Mouse (Mus musculus): ENCODE results near the gene Zp2. TPM values are rescaled to one million over a fixed set of nuclear protein-coding genes. Genes with fewer than 3 reads are reported as not detected.

The Zp2 gene
- total RNA-seq, 1 experiment from 2014 or later, result not detected

GRCm38 (mm10) chr7:120156841-120157409, 11.8 kb upstream of the Zp2 start:
- ATAC-seq (replicated peaks; ENCODE audit: insufficient number of reproducible peaks, low FRiP score, low TSS enrichment, poor library complexity, severe bottlenecking), result no peak

DNA sequence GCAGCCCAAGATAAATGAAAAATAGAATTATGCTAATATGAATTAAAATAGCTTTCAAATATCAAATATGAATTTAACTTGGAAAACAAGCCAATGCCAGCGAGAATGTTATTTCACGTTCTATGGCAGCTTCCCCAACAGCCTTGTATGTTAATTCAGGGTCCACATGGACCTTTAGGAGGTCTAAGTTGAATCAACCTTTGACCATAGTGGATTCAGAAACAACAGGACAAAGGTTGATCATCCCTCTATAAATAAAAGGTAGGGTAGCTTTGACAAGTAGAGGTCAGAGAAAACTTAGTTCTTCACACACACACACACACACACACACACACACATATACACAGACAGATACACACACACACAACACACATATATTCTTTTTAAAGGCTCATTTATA, 5.8 kb upstream of the Zp2 start:
- ATAC-seq (replicated peaks; ENCODE audit: insufficient number of reproducible peaks, low FRiP score, low TSS enrichment, poor library complexity, severe bottlenecking), result no peak

DNA sequence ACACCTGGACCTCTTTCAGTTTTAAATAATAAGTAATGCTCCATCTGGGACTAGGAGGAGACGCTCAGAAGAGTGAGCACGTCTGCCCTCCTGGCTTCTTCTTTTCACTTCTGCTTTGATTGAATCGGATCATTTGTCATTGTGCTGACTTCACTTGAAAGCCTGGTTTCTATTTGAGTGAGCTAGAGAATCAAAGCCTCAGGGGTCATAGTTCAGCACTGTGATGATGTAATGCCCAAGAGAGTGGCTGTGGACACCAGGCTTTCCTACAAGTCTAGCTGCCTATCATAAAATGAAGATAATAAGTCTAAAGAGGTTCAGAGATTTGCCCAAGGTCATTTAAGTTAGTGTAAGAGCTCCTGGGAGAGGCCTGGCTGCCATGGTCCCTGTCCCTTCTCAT, 5.2 kb upstream of the Zp2 start:
- no peak for ATAC-seq (replicated peaks; ENCODE audit: insufficient number of reproducible peaks, low FRiP score, low TSS enrichment, poor library complexity, severe bottlenecking)

- no peak for ATAC-seq (replicated peaks; ENCODE audit: insufficient number of reproducible peaks, low FRiP score, low TSS enrichment, poor library complexity, severe bottlenecking)
Measured at GRCm38 (mm10) chr7:120142743-120143142, 2.3 kb downstream of the Zp2 start.

DNA sequence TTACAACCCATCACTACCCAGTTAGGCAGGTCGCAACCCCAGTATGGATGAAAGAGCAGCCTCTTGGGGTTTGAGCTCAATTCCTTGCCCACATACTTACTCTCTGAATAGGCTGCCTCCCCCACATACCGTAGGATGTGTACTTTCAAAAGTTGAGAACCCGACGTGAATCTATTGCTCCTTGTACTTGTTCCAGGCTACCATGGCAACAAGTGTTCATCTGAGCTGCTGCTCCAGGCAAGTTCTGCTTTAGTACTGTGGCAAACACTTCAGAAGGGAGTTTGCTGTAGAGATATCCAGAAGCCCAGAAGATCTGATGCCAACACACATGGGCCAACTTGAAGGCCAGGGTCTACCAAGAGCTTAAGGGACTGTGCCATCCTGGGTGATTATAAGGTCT, 16.1 kb downstream of the Zp2 start:
- ATAC-seq (replicated peaks; ENCODE audit: insufficient number of reproducible peaks, low FRiP score, low TSS enrichment, poor library complexity, severe bottlenecking), result no peak

- ATAC-seq (replicated peaks; ENCODE audit: insufficient number of reproducible peaks, low FRiP score, low TSS enrichment, poor library complexity, severe bottlenecking), result no peak
Measured at GRCm38 (mm10) chr7:120127686-120128059, 17.4 kb downstream of the Zp2 start.

- ATAC-seq (replicated peaks; ENCODE audit: insufficient number of reproducible peaks, low FRiP score, low TSS enrichment, poor library complexity, severe bottlenecking), result no peak
Measured at GRCm38 (mm10) chr7:120126976-120127685, 18.0 kb downstream of the Zp2 start.

DNA sequence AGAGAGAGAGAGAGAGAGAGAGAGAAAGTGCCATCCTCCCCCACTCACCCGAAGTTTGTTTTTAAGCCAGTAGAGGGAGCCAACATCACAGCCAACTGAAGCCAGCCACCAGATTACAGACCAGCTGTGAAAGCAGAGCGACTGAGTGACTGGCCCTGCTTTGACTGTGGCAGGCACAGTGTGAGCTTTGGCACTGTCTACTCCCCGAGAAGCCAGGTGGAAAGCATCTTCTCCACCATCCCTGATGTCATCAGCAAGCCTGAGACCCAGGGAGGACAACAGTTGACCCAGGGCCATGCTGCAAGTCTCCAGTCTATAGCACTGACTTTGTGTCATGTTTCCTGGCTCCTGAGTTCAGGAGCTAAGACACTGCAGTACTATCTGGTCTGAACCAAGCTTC, 20.2 kb downstream of the Zp2 start:
- ATAC-seq (replicated peaks; ENCODE audit: insufficient number of reproducible peaks, low FRiP score, low TSS enrichment, poor library complexity, severe bottlenecking), result no peak

DNA sequence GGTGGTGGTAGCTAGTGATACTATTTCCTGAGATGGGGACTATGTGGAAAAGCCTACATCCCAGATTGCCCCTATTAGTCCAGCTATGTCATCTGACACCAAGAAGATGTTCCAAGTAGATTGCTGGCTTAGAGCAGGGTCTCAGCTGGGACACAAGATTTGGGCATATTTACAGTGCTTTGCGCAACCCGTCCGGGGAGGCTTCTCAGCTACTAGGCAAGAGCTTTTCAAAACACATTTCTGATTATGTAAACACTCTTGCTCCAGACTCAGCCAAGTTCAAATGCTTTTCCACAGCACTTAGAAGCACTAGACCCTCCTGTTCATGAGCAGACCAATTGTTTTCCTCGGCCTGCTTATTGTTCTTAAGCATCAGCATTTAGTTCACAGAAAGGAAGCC, 21.3 kb downstream of the Zp2 start:
- ATAC-seq (replicated peaks; ENCODE audit: insufficient number of reproducible peaks, low FRiP score, low TSS enrichment, poor library complexity, severe bottlenecking), result no peak

DNA sequence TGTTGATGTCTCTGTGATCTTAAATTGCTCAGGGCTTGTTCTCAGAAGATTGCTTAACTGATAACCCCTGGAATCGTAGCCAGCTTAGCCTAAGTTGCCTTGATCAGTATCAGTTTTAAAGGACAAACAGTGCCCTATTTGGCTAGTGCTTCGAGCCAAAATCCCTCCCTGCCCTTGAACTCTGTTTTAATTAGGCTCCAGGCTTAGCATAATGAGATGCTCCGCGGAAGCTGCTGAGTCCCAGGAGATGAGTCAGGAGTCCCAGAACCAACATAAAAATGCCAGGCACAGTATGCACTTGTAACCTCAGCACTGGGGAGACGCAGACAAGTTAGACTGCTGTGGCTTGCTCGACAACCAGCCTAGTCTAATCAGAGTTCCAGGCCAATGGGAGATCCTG, 27.6 kb downstream of the Zp2 start:
- ATAC-seq (replicated peaks; ENCODE audit: insufficient number of reproducible peaks, low FRiP score, low TSS enrichment, poor library complexity, severe bottlenecking), result no peak

- no peak for ATAC-seq (replicated peaks; ENCODE audit: insufficient number of reproducible peaks, low FRiP score, low TSS enrichment, poor library complexity, severe bottlenecking)
Measured at GRCm38 (mm10) chr7:120116976-120117375, 28.1 kb downstream of the Zp2 start.

- no peak for ATAC-seq (replicated peaks; ENCODE audit: insufficient number of reproducible peaks, low FRiP score, low TSS enrichment, poor library complexity, severe bottlenecking)
Measured at GRCm38 (mm10) chr7:120109676-120110075, 35.4 kb downstream of the Zp2 start.

DNA sequence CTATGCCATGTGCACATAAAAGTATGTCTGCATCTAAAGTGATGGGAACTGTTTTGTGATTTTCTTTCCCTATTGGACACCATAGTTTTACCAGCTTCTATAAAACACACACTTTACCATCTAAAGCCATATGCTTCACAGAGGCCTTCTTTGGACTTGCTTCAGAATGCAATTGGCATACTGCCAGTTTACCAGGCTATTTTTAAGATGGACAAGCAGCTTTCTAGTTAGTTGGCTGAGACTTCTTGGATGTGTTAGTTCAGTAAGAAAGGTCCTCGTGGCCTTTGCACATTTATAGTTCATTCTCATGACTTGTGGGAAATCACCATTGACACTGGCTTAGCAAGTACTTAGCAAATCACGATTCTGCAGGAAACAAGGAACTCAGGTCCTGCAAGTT, 38.7 kb downstream of the Zp2 start:
- ATAC-seq (replicated peaks; ENCODE audit: insufficient number of reproducible peaks, low FRiP score, low TSS enrichment, poor library complexity, severe bottlenecking), result no peak

GRCm38 (mm10) chr7:120104975-120105374, 40.1 kb downstream of the Zp2 start:
- no peak for ATAC-seq (replicated peaks; ENCODE audit: insufficient number of reproducible peaks, low FRiP score, low TSS enrichment, poor library complexity, severe bottlenecking)

GRCm38 (mm10) chr7:120103019-120103567, 42.0 kb downstream of the Zp2 start:
- ATAC-seq (replicated peaks; ENCODE audit: insufficient number of reproducible peaks, low FRiP score, low TSS enrichment, poor library complexity, severe bottlenecking), result no peak

DNA sequence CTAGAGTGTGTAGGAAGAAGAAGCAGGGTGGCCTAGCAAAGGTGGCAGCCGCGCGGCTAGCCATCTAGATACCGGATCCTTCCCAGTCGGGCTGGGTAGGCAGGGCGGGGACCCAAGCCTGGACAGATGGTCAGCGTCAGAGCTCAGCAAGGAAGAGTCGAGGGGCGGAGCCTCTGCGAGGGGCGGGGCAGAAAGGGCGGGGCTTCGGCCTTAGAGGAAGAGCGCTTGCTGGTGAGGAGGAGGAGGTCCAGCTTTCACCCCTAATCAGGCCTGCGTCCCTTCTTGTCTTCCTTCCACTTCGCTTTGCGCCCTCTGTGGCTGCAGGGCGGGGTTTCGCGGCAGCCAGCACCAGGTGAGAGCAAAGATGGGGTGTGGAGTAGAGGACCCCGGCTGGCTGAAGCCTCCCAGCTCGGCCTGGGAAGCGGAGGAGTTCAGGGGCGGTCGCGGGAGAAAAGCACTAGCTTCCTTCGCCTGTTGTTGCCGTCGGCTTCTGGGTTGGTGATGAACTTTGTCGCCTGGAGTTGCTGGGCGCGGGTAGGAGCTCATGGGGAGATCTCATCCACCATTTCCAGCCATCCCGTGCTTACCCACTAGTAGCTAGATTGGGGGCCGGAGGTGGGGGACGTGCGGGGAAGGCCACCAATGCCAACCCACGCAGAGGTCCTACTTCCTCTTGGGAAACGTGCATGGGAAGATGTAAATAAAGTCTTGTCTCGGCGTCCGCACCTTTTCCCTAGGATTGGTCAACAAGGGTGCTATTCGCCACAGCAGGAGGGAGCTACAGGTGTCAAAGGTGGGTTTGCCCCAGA, 42.7 kb downstream of the Zp2 start, which contains the start of gene Tmem159:
TSS of gene Tmem159 (plus strand) at position 190 of the 809 bp plus-strand sequence.
- ATAC-seq (replicated peaks; ENCODE audit: insufficient number of reproducible peaks, low FRiP score, low TSS enrichment, poor library complexity, severe bottlenecking), result peak; percentile 87

DNA sequence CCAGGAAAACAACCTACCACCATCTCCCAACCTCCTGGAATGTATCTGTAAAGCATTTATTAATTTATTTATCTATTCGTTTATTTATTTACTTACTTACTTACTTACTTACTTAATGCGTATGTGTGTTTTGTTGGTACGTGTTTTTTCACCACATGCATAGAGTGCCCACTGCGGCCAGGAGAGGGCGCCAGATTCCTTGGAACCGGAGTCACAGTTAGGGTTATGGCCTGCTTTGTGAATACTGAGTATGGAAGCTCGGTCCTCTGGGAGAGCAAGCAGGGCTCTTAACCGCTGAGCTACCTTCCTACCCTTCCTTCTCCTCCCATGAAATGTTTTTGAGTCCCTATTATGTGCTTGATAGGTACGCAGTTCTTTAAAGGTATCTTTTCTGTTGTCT, 46.7 kb downstream of the Zp2 start:
- ATAC-seq (replicated peaks; ENCODE audit: insufficient number of reproducible peaks, low FRiP score, low TSS enrichment, poor library complexity, severe bottlenecking), result no peak

DNA sequence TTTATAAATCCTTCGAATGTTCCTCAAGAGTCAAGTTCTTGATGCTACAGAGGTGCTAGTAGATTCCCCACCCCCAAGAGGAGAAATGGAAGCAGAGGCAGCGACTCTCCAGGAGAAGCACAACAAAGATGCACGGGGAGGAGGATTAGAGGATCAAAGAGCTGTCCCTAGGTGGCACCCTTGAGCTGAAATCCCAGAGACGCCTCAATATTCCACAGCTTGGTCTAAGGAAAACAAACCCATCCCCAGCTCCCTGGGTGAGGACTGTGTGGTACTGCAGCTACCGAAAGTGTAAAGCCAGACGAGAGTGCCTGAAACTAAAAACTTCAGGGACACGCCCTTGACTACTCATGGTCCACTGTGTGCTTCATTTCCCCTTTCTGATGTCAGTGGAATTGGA, 47.2 kb downstream of the Zp2 start:
- ATAC-seq (replicated peaks; ENCODE audit: insufficient number of reproducible peaks, low FRiP score, low TSS enrichment, poor library complexity, severe bottlenecking), result no peak

DNA sequence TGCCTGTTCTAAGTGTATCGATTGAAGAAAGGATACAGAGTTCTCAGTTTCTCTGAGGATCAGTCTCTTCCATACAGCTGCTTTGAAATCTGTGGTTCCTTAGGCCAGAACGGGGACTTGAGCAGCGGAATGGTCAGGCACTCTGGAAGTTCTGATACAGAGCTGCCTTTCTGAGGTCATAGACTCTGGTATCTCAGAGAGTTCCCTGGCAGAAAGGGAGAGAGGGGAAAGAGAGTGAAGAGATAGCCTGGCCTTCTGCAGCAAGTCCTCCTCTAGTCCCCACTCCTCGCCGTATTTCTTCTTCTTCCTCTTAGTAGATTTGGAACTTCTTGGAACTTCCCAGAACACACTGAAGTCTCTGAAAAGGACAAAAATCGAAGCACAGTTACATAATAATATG, 49.9 kb downstream of the Zp2 start, which contains the start of gene Dnah3:
TSS of gene Dnah3 (minus strand) at position 101 of the 400 bp plus-strand sequence.
- no peak for ATAC-seq (replicated peaks; ENCODE audit: insufficient number of reproducible peaks, low FRiP score, low TSS enrichment, poor library complexity, severe bottlenecking)

Measured in monocyte, adult 5-6 weeks (primary cell).